9 mouse cellular contexts compared by ENCODE assay signal in the genomic region with DNA sequence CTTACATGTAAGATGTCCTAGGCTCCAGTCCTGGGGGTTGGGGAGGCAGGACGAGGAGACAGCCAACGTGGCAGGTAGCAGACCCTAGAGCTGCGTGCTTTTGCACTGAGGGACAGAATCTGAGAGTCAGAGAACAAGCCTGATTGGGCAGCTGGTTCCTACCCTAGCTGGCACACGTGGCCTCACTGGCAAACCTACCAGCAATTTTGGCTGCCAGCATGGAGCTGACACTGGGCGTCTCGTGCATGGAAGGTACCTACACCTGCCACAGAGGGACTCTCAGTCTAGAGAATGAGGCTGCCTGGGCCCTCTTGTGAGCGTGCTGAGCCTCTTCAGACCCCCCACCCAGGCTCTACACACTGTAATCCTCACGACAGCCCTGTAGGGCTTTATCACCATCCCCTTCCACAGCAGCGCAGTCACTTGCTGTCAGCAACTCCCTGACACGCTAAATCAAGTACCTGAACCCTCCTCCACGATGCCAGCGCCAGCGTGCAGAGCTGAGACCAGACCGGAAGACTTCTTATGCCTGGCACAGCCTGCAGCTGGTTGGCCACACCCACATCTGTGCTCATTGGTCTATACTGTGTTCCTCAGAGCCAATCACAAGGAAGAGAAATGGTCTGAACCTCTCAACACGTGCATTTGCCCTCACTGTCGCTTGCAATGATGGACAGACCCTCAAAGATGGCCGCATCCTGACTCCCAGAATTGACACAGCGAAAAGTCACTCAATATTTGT. TPM values are rescaled to one million over a fixed set of nuclear protein-coding genes. Genes with fewer than 3 reads are reported as not detected.
DNase-seq lines count a peak whose midpoint lies in the region; ATAC-seq and TF ChIP-seq lines count a peak whose summit lies in the region.
"Had no signal": no experiment of that assay in that cellular context is flagged by ENCODE, and none has a peak within 500 bp of the region (broad histone marks: within the 10 kb centered on the region; RNA-seq: fewer than 3 reads in every experiment).

No protein-coding gene starts in this region.

- no peaks in the 10 kb centered on the region for H3K36me3 ChIP-seq in lung, embryonic 14.5 days (ENCODE audit: insufficient read depth)
- no peaks in the 10 kb centered on the region for H3K36me3 ChIP-seq in hindbrain, embryonic 11.5 days (ENCODE audit: control insufficient read depth, insufficient read depth, low read length)
- H3K36me3 ChIP-seq in liver, embryonic 11.5 days (ENCODE audit: control insufficient read depth, insufficient read depth, low read length), result no peaks in the 10 kb centered on the region

- H3K4me1 ChIP-seq in lung, embryonic 14.5 days (ENCODE audit: insufficient read depth), result peaks cover 7% of the 10 kb centered on the region; the same call in 1 of the 2 replicates
- H3K4me1 ChIP-seq in hindbrain, embryonic 11.5 days (replicated peaks; ENCODE audit: control insufficient read depth, insufficient read depth, low read length), result no peaks in the 10 kb centered on the region
- no peaks in the 10 kb centered on the region for H3K4me1 ChIP-seq in liver, embryonic 11.5 days (replicated peaks; ENCODE audit: control insufficient read depth, insufficient read depth, low read length)

- peak; percentile 66 for DNase-seq in lung, embryonic 14.5 days
- DNase-seq in lung, postnatal 36 days, result no peak
- DNase-seq in cerebellum, postnatal 25 days, result peak; percentile 84 to 85
- peak; percentile 51 for DNase-seq in hindbrain, embryonic 11.5 days (ENCODE audit: low spot score)
- DNase-seq in liver, embryonic 11.5 days (ENCODE audit: low spot score), result no peak
- peak; percentile 49 to 60 for DNase-seq in right cerebral cortex, adult 2 months (ENCODE audit: low spot score in 2 of 2)
- DNase-seq in adrenal gland, adult 18-20 months (ENCODE audit: low spot score in 2 of 2), result no peak
- no peak for DNase-seq in natural killer cell, adult 2 months (ENCODE audit: low spot score in 2 of 2)

- H3K9me3 ChIP-seq in lung, embryonic 14.5 days (ENCODE audit: low read depth, low read length), result no peaks in the 10 kb centered on the region
- no peaks in the 10 kb centered on the region for H3K9me3 ChIP-seq in hindbrain, embryonic 11.5 days (ENCODE audit: control insufficient read depth, low read length)
- no peaks in the 10 kb centered on the region for H3K9me3 ChIP-seq in liver, embryonic 11.5 days (ENCODE audit: control insufficient read depth, low read length)

- peak overlapping the region; percentile 31; the same call in 1 of the 2 replicates for H3K4me2 ChIP-seq in lung, embryonic 14.5 days
- peak overlapping the region; percentile 29 for H3K4me2 ChIP-seq in hindbrain, embryonic 11.5 days (replicated peaks; ENCODE audit: low read depth, low read length)
- no peak overlapping the region for H3K4me2 ChIP-seq in liver, embryonic 11.5 days

- H3K9ac ChIP-seq in lung, embryonic 14.5 days, result no peak overlapping the region
- H3K9ac ChIP-seq in hindbrain, embryonic 11.5 days (ENCODE audit: low read depth, low read length), result no peak overlapping the region
- no peak overlapping the region for H3K9ac ChIP-seq in liver, embryonic 11.5 days (ENCODE audit: low read depth, low read length)

- WGBS in lung, embryonic 14.5 days, result 48% methylated on average over 18 of the region's 18 CpGs
- WGBS in hindbrain, embryonic 11.5 days, result 59% methylated on average over 18 of the region's 18 CpGs
- WGBS in liver, embryonic 11.5 days, result 52% methylated on average over 18 of the region's 18 CpGs

- no peak overlapping the region for H3K27ac ChIP-seq in lung, embryonic 14.5 days (ENCODE audit: low read depth)
- no peak overlapping the region for H3K27ac ChIP-seq in hindbrain, embryonic 11.5 days (ENCODE audit: low read depth, low read length)
- no peak overlapping the region for H3K27ac ChIP-seq in liver, embryonic 11.5 days (ENCODE audit: low read depth, low read length)

- peak; percentile 68; the same call in 1 of the 2 replicates for ATAC-seq in lung, embryonic 14.5 days (ENCODE audit: insufficient read depth)
- ATAC-seq in hindbrain, embryonic 11.5 days (ENCODE audit: low FRiP score), result peak; percentile 76
- peak; percentile 67 for ATAC-seq in liver, embryonic 11.5 days (replicated peaks; ENCODE audit: low FRiP score)

- H3K4me3 ChIP-seq in lung, embryonic 14.5 days (ENCODE audit: low read depth, low read length), result no peak overlapping the region
- no peak overlapping the region for H3K4me3 ChIP-seq in hindbrain, embryonic 11.5 days (ENCODE audit: low read depth, low read length)
- no peak overlapping the region for H3K4me3 ChIP-seq in liver, embryonic 11.5 days (ENCODE audit: low read depth, low read length)
- H3K4me3 ChIP-seq: myocyte had no signal

- TF ChIP-seq CTCF in lung, embryonic 14.5 days (IDR thresholded peaks at IDR 0.05; ENCODE audit: low read depth), result no peak

- H3K27me3 ChIP-seq in lung, embryonic 14.5 days (ENCODE audit: insufficient read depth, low read length), result no peaks in the 10 kb centered on the region
- H3K27me3 ChIP-seq in hindbrain, embryonic 11.5 days (ENCODE audit: control insufficient read depth, insufficient read depth, low read length), result no peaks in the 10 kb centered on the region
- H3K27me3 ChIP-seq in liver, embryonic 11.5 days (replicated peaks; ENCODE audit: control insufficient read depth, insufficient read depth, low read length), result no peaks in the 10 kb centered on the region

RNA-seq across cellular contexts. Expression of a gene that starts 6.9 kb away (rescaled TPM):
- polyA plus RNA-seq in lung, embryonic 14.5 days (2014; fragmentation: Nextera tagmentation; extraction: Ambion mirVana), result 8.3 and 11.1 TPM in 2 replicates
- 1.1 and 3.1 TPM in 2 replicates for polyA plus RNA-seq in hindbrain, embryonic 11.5 days (2014; fragmentation: Nextera tagmentation; extraction: Ambion mirVana)
- polyA plus RNA-seq in liver, embryonic 11.5 days (2014; fragmentation: Nextera tagmentation; extraction: Ambion mirVana), result 2.5 and 2.6 TPM in 2 replicates
- total RNA-seq in adrenal gland, adult 18-20 months (2021), result 10 to 100 TPM; 18.1 to 39.3 TPM

Comparison
In these comparisons a context has a peak if more than half of its experiments do, and no peak if none do; other contexts are left out.
1. DNase-seq: peak in lung, embryonic 14.5 days (single experiment), cerebellum, postnatal 25 days (2 of 2), hindbrain, embryonic 11.5 days (single experiment) and right cerebral cortex, adult 2 months (2 of 2); none in lung, postnatal 36 days (single experiment), liver, embryonic 11.5 days (single experiment), adrenal gland, adult 18-20 months (0 of 2) and natural killer cell, adult 2 months (0 of 2).
2. Peak in every context shown above with its lines, with median percentiles within 50 percentile points of each other: ATAC-seq.